Mouse (Mus musculus) MEL (cell line): ENCODE data around the gene Gm11756. TPM values are rescaled to one million over a fixed set of nuclear protein-coding genes. Genes with fewer than 3 reads are reported as not detected.
"Not testable (repeated sequence)": the region's sequence is repeated elsewhere in the genome, so short reads cannot be mapped to it uniquely, and the experiment has no call there.

Experiments used
- DNase-seq: peaks from one replicate; pipeline ENCODE4 v3.0.0; 2011; ENCODE audit warnings: low read depth, low spot score
- H3K27ac ChIP-seq: 2 replicates; pipeline ENCODE4 v1.5.1; 2012; ENCODE audit warnings: low read depth, mild to moderate bottlenecking, control low read depth, low read length, moderate library complexity; ENCODE audit not compliant: control insufficient read depth
- H3K27me3 ChIP-seq, 2 experiments: fragments of 150-350 bp in 1 of 2; sonication (generic) in 1 of 2; 2 replicates each; pipeline ENCODE4 v1.6.1; 2012; ENCODE audit warnings: low read length in 2 of 2, mild to moderate bottlenecking in 2 of 2, improper control_type of control experiment in 1 of 2, moderate library complexity in 1 of 2; ENCODE audit not compliant: insufficient read depth in 2 of 2, control insufficient read depth in 1 of 2
- H3K36me3 ChIP-seq, 2 experiments: 2 replicates each; pipeline ENCODE4 v1.6.1; 2012 to 2014; ENCODE audit warnings: low read length in 2 of 2, improper control_type of control experiment in 1 of 2, inconsistent platforms in 1 of 2, mild to moderate bottlenecking in 1 of 2; ENCODE audit not compliant: insufficient read depth in 2 of 2, control insufficient read depth in 1 of 2
- H3K4me1 ChIP-seq, 2 experiments: fragments of 150-350 bp in 1 of 2; sonication (generic) in 1 of 2; 2 replicates each; pipeline ENCODE4 v1.6.1; 2012; ENCODE audit warnings: low read length in 2 of 2, improper control_type of control experiment in 1 of 2, mild to moderate bottlenecking in 1 of 2; ENCODE audit not compliant: insufficient read depth in 2 of 2, control insufficient read depth in 1 of 2
- H3K4me3 ChIP-seq, 2 experiments: fragments of 150-350 bp in 1 of 2; sonication (generic) in 1 of 2; 2 replicates each; pipeline ENCODE4 v1.5.1; 2012; ENCODE audit warnings: low read depth in 2 of 2, low read length in 2 of 2, mild to moderate bottlenecking in 2 of 2, moderate library complexity in 2 of 2, control low read depth in 1 of 2, improper control_type of control experiment in 1 of 2; ENCODE audit not compliant: control insufficient read depth in 1 of 2, insufficient read depth in 1 of 2
- H3K79me2 ChIP-seq: 2 replicates; pipeline ENCODE4 v1.6.1; 2012; ENCODE audit warnings: mild to moderate bottlenecking, low read length, moderate library complexity; ENCODE audit not compliant: control insufficient read depth, poor library complexity, insufficient read depth
- H3K9ac ChIP-seq: 2 replicates; pipeline ENCODE4 v1.6.1; 2012; ENCODE audit warnings: low read depth, mild to moderate bottlenecking, control low read depth, low read length, moderate library complexity; ENCODE audit not compliant: control insufficient read depth, poor library complexity, severe bottlenecking
- H3K9me3 ChIP-seq: fragments of 150-350 bp; sonication (generic); replicated peaks from 2 replicates; pipeline ENCODE4 v1.6.1; 2012; ENCODE audit warnings: mild to moderate bottlenecking, low read length, improper control_type of control experiment, moderate library complexity; ENCODE audit not compliant: insufficient read depth
- polyA plus RNA-seq, 2 experiments: library from polyadenylated mRNA; stranded (reverse) in 1 of 2; unstranded in 1 of 2; fragments of >175 nt in 1 of 2; fragments of >200 nt in 1 of 2; gene quantifications; 2 replicates each; pipeline versions ENCODE4 v1.2.1 to v1.2.4; 2012; ENCODE audit warnings: low replicate concordance in 2 of 2, low read depth in 1 of 2; ENCODE audit not compliant: insufficient read length in 2 of 2, insufficient read depth in 1 of 2, missing spikeins in 1 of 2
- total RNA-seq: library from RNA; depleted of rRNA; stranded (reverse); fragments of 300-350 nt; gene quantifications from 2 replicates; pipeline ENCODE4 v1.2.3, GENCODE M21; 2012; rRNA removed

Gene Gm11756
- total and polyA plus RNA-seq, 3 experiments: not detected

- H3K27me3 ChIP-seq, H3K36me3 ChIP-seq, DNase-seq, H3K9ac ChIP-seq, H3K9me3 ChIP-seq, H3K79me2 ChIP-seq, H3K4me3 ChIP-seq, H3K27ac ChIP-seq, H3K4me1 ChIP-seq: not testable (repeated sequence)
These were observed 44.4 kb downstream of the Gm11756 start, which contains the start of gene Gm11758 for GRCm38 (mm10) chr4:73876166-73876565. Gene Gm11758 (minus strand): TSS chr4:73876266.

Other genes starting within 250 kb of the Gm11756 start
- gene Gm428, start 237.2 kb downstream of the Gm11756 start, total RNA-seq: not detected in 2 replicates
- not detected for gene Gm428, start 237.2 kb downstream of the Gm11756 start, polyA plus RNA-seq
- not detected in 2 replicates for gene Rasef, start 129.8 kb downstream of the Gm11756 start, total RNA-seq
- gene Rasef, start 129.8 kb downstream of the Gm11756 start, polyA plus RNA-seq: not detected
- gene Gm11758, start 44.5 kb downstream of the Gm11756 start, total RNA-seq: not detected in 2 replicates
- not detected for gene Gm11758, start 44.5 kb downstream of the Gm11756 start, polyA plus RNA-seq
- not detected in 2 replicates for gene Gm11757, start 29.6 kb downstream of the Gm11756 start, total RNA-seq
- gene Gm11757, start 29.6 kb downstream of the Gm11756 start, polyA plus RNA-seq: not detected
- gene Gm13871, start 14.8 kb downstream of the Gm11756 start, total RNA-seq: not detected in 2 replicates
- not detected for gene Gm13871, start 14.8 kb downstream of the Gm11756 start, polyA plus RNA-seq
- gene 2310002L09Rik, start 30.1 kb upstream of the Gm11756 start, total RNA-seq: not detected in 2 replicates
- not detected for gene 2310002L09Rik, start 30.1 kb upstream of the Gm11756 start, polyA plus RNA-seq
- gene Frmd3, start 92.7 kb upstream of the Gm11756 start, total RNA-seq: not detected in 2 replicates
- gene Frmd3, start 92.7 kb upstream of the Gm11756 start, polyA plus RNA-seq: not detected